Mouse (Mus musculus) spleen, embryonic (tissue): ENCODE data around the gene Cdh10.

Source experiments
- CTCF ChIA-PET: fragments of 350-600 bp; sonication (Branson Sonifier 250); formaldehyde crosslinking; loops from one replicate; lab custom pipeline; 2022; lab: Charles Lee

Gene Cdh10

DNA sequence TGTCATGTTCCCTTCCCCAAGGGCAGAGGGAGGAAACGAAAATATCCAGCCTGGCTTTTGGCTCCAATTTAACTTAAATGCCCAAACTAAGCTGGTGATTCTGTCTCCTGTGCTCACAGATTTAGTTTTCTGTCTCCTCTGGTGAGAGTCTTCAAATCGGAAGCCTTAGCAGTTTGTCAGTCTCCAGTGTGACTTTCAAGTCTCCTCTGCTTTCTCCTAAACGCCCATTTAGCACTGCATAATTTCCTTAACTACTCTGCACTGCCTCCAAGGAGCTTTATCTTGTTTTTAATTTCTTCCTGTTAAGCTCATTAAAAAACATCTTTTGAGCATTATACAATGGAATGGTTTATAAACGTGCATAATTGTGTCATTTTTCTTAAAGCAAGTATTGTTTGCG, 156.3 kb downstream of the Cdh10 start:
- CTCF ChIA-PET = no interaction called here

DNA sequence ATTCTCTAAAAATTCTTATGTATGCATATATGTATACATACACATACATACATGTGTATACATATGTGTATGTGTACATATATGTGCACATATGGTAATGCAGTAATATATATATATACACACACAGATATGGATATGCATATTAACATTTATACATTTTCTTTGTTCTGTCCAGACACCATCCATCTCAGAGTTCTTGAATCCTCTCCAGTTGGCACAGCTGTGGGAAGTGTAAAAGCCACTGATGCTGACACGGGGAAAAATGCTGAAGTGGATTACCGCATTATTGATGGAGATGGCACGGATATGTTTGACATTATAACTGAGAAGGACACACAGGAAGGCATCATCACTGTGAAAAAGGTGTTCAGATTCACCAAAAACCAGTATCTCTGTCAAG, 166.1 kb downstream of the Cdh10 start:
- CTCF ChIA-PET = no interaction called here

- CTCF ChIA-PET = no interaction called here
Observed at GRCm38 (mm10) chr15:18987671-18988070, 168.9 kb downstream of the Cdh10 start.

GRCm38 (mm10) chr15:18993512-18993911, 174.8 kb downstream of the Cdh10 start:
- CTCF ChIA-PET = no interaction called here

GRCm38 (mm10) chr15:18994294-18994693, 175.5 kb downstream of the Cdh10 start:
- CTCF ChIA-PET = no interaction called here

DNA sequence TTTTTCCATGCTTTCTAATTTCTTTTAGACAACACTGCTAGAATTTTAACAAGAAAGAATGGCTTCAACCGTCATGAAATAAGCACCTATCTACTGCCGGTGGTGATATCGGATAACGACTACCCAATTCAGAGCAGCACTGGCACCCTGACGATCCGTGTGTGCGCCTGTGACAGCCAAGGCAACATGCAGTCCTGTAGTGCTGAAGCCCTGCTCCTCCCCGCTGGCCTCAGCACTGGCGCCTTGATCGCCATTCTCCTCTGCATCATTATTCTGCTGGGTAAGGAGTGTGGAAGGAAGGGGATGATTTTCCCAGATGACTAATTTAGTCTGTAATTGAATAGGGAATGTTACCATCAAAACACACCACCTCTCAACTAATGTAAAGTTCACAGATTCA, 192.1 kb downstream of the Cdh10 start:
- CTCF ChIA-PET = no interaction called here

DNA sequence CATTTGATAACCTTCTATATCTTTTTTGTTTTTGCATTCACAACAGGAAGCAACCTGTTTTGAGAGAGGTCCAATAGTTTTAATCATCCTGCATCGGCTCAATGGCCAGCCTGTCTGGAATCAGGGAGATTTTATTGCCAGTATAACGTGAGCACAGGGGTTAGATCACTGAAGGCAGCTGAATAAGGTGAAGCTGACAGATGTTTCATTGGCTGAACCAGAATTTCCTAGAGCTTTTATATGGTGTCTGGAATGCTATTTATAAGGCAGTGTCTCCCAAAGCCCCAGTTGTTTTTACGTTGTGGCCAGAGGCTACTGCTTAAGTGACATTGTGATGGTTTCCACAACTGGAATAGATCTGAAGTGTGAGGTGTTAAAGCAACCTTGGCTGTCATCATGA, 214.2 kb downstream of the Cdh10 start:
- CTCF ChIA-PET = no interaction called here

- CTCF ChIA-PET = no interaction called here
Observed at GRCm38 (mm10) chr15:19040077-19040476, 221.3 kb downstream of the Cdh10 start.
